Mouse (Mus musculus) induced T-regulatory cell, adult 2 months (primary cell): ENCODE results near the gene Dpp10.

ENCODE experiments used
- DNase-seq: peaks from one replicate; pipeline ENCODE4 v3.0.0-alpha.2; 2012; ENCODE audit warnings: low read depth

The Dpp10 gene

DNA sequence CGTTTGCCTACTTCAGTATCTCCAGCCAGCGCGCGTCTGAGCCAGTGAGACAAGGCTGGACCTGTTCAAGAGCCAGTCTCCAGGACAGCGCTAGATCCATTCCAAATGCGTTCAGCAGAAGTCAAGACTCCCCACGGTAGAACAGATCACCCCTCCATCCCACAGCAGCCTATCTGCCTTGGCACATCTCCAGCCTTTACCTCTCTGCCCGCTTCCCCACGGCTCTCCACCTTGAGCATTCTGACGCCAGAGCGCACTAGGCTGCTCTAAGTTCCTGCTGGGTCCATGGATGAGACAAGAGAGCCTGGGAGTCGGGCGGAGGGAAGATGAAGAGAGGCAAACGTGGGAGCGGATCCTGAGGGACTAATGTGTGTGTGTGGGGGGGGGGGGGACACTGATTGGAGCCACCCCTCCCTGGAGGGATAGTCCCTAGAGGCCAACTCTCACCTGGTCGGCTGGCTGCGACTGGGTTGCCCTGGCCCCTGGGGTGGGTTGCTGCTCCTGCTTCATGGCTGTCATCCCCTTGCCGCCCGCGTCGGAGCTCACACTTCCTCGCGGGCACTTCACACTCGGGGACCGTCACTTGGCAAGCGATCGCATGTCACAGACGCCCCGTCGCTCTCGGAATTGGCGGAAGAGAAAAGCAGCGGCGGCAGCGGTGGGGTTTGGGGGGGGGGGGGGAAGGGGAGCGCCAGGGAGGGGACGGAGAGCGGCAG is at the start of gene Dpp10:
Gene Dpp10 (minus strand): TSS at position 635 of the 716 bp plus-strand sequence.
- DNase-seq: no peak

DNA sequence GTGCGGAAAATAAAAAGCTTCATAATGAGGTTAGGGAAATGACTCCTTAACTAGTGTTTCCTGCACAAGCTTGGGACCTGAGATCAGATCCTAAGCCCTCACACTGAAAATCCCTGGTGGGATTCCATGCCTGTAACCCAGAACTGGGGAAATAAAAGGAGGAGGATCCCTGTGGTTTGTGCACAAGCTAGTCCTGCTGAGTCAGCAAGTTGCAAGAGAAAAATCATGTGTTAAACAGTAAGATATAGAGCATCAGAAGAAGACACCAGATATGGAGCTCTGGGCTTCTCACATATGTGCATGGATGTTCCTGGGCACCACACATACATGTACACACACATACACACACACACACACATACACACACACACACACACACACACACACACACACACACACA is 3.2 kb upstream of the Dpp10 start:
- DNase-seq: no peak

DNA sequence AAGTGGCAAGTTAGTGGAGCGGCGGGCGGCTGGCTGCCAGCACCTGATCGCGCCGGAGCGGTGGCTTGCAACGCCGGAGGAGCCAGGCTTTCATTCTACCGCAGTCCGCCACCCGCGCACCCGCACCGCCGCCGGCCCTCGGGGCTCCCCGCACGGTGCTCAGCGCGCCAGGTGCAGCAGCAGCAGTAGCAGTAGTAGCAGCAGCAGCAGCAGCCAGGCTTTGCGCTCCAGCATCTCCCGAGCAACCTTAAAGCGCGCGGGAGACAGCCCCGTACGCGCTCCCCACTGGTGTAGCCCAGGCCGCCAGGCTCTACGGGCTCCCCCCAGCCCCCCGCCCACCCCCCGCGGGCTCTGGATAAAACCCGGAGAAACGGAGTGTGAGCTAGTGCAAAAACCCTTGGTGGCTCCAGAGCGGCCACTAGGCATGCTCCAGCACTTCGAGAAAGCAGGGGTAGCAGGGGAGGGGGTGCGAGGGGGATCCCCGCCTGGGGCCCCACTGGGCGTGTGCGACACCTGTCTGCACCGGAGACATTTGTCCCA is 472 bp upstream of the Dpp10 start:
- DNase-seq: no peak

DNA sequence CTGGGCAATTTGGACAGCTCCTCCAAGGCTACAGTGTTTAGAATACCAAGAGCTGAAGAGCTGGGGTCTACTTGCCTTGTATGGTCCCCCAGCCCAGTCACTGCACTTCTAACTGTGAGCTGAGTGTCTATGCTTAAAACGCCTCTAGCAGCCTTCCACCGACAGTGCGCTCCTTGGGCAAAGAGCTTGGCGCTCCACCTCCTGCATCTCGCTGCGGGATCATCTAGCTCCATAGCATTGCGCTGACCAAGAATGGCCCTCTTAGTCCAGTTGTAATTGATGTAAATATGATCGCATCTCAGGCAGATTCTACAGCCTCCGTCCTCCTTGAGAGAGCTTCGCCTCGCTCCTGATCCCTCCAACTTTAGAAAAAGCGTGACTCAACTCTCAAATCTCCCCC is 1.2 kb downstream of the Dpp10 start:
- DNase-seq: no peak

DNA sequence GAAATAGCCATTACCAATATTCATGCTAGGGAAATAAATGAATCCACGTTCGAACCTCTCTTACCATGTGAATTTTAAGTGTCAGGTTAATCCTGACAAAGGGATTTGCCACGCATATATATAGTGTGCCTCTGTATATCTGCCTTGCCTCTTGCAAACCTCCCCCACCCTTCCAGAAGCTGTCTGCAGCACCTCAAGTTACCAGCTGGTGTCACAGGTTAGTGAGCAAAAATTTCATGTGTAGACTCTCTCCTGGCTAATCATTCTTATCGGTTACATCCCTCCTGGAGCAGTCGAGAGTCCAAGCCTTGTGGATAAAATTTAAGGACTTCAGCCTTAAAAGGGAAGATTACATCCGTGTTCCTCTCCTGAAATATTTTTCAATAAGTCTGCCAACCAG is 1.9 kb downstream of the Dpp10 start:
- no peak for DNase-seq

DNA sequence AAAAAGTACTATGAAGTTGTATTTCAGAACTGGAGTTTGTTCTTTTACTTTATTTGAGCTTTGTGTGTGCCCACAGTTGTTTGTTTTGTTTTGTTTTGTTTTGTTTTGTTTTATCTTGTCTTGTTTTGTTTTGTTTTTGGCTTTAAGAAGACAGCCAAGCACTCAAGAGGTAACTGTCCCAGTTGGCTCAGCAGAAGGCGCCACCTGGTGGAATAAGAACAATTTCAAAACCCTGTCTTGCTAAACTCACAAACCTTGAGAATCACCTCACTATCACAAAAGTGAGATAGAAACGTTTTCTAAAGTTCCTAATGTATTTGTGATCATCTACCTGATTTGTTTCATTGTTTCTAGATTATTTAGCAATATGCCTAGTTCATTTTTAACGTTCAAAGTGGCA is 3.8 kb downstream of the Dpp10 start:
- DNase-seq: no peak

DNA sequence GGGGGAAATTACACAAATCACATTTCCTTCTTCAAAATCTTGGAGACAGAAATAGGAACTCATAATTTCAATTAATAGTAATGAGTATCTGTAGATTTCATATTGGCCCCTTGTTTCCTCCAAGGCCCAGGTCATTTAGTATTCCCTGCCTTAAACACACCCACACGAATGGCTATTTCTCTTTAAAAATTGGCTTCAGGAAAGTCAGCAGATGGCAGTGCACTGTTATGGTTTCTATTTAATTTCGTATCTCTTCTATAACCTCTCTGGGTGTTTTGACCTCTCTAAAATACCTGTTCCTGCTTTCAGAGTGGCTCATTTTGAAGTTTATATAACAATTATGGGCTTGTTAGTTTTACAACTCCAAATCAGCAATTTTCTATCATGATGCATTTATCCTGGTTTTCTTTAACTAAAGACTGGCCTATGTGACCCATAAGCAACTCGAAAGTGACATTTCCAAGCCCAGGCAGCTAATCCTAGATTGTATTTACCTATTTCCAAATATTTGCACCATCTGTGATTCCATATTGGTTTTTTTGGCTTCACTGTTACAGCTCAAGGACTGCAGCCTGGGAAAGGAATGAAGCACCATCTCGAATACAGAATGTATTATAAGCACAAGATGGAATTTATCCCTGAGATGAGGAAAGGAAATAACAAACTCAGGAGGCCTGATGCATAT is 9.9 kb downstream of the Dpp10 start:
- DNase-seq: no peak

DNA sequence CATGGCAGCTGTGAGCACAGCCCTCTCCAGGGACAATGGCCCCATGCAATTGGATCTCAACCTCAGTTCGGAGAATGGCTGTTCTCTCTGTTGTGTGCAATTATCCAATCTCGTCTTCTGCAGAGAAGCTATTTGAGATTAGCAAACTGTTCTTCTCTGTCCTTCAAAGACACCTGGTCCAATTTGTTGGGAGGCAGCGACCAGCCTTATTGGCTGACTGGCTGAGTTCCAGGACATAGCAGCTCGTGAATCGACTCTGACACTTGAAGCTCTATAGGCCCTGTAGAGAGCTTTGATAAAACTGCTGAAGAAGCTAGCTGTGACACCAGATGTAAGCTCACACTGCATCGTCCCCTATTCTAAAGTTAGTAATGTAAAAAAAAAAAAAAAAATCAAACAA is 12.7 kb downstream of the Dpp10 start:
- no peak for DNase-seq

DNA sequence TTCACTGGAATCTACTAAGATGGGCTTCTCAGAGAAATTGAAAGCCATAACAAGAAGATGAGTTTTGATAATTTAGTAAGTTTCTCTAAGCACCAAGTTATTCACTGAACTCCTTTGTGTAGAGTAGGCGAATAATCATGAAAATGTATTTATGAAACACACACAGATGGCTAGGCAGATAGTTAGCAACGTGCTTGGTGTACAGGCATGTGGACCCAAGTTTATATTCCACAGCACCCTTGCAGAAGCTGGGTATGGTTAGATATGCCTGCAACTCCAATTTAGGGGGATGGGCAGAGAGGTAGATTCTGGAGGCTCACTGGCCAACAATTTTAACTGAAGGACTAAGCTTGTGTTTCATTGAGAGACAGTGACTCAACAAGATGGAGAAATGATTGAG is 13.4 kb downstream of the Dpp10 start:
- DNase-seq: no peak

DNA sequence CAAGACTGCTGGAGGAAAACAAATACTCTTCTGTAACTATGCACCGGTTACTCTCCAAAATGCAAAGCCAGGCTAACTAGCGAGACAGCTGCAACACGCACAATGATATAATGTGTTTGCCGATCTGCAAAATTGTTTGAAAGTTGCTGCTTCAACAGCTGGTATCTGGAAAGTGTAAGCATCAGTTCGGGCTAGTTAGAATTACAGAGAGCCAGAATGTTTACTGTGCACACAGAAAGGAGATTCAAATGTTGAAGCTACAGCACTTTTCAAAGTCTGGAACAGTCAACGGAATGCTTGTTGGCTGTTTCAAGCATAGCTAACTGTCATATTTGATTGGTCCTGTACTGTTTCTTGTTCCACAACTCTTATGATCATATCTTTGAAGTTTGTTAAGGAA is 42.6 kb downstream of the Dpp10 start:
- DNase-seq: no peak

DNA sequence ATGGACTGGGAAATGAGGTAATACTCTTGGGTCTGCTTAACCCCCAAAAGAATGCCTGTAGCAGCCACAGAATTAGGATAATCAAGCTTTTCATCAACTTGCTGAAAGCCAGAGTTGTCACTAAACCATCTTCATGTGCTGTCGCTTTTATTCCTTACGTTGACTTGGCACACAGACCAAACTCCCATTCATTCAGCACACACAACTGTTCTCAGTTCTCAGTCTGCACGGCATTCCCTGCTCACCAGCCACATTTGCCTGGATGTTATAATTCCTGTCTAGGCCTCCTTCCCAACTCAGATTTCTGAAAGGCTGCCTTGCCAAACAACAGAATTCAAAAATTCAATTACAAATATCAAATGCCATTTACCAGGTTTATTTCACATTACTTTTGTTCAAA is 49.6 kb downstream of the Dpp10 start:
- no peak for DNase-seq

DNA sequence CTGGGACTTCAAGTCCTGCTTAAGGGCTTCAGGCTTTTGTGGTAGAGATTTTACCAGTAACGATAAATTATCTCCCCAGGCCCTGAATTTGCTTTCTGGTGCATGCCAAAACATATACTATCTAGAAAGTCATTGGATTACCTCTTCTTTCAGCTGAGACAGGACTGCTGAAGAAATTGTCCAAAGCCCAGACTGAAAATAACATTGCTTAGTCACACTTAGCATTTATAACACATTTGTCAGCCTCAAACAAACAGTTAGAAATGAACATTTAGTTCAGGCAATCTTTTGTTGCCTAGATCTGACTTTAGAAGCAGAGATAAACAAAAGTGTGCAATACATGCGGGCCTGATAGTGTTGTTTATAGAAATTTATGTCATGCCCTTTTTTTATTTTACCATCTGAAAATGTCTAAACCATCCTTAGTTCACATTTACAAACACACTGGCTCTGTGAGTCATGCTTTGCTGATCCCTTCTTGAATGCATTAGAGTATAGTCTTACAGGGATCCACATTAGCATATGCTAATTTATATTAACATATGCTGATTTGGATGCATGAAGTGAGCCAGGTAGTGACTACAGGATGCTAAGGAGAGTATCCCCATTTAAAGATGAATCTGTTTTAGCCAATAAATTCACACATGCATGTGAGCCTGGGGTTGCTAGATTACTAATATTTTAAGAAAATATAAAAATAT is 59.9 kb downstream of the Dpp10 start:
- DNase-seq: no peak

DNA sequence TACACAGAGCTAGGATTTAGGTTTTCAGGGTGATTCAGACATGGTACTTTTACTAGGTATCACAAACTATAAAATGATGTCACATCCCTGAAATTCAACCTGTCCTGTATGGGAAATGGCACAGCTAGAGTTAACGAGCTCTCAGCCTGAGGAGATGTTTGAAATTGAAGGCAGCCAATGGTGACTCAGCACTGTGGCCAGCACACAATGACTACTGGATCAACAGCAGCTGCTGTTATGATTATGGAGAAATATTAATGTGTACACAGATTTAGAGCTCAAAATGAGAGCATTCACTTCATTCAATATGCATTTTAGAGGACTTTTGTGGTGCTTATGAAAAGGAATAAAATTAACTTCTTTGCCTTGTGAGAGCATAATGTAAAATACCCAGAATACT is 66.8 kb downstream of the Dpp10 start:
- no peak for DNase-seq

DNA sequence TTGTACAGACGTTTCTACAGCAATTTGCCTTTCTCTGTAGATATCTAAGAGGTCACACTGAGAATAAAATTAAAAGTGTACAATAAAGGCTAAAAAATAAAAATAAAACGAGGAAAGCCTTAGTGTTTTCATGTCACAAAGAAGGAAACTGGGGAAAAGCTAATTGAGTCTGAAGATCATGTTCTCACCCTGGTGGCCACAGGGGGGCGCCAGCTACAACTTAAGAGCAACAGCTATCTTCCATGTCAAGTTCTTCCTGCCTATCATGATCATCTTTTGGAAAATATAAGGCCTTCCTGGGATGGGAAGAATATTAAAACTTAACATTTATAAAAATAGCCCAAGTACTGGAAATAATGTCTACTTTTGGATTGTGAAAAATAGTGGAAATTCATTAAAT is 70.7 kb downstream of the Dpp10 start:
- DNase-seq: no peak

DNA sequence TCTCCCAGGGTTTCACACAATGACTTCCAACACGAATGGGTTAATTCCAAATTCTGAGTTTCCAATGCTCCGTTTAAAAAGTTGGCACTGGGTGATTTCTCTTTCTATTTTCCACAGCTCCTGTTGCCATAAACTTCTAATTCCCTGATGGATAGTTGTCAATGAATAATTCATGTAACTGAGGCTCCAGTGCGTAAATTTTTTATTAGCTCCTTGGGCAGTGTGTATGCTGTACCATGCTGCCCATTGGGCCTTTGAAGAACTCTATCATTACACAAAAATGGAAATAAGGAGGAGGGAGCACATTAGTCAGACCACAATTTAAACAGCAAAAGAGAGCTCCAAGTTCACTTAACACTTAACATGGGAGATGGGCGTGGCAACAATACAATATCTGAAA is 99.2 kb downstream of the Dpp10 start:
- no peak for DNase-seq

DNA sequence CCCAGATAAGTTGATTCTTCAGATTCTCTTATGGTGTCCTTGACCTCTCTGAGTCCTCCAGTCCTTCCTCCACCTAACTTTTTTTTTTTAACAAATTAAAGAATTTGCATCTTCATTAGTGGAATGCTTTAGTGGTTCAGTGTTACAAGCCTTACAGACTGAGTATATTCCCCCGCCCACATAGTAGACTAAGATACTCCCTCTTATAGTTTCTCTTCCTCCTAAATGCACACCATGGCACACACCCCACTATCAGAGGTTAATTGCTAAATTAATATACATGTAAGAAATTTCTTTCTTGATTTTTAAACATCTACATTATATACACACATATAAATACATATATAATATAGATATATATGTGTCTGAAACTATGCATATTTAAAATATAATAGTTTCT is 104.5 kb downstream of the Dpp10 start:
- no peak for DNase-seq

DNA sequence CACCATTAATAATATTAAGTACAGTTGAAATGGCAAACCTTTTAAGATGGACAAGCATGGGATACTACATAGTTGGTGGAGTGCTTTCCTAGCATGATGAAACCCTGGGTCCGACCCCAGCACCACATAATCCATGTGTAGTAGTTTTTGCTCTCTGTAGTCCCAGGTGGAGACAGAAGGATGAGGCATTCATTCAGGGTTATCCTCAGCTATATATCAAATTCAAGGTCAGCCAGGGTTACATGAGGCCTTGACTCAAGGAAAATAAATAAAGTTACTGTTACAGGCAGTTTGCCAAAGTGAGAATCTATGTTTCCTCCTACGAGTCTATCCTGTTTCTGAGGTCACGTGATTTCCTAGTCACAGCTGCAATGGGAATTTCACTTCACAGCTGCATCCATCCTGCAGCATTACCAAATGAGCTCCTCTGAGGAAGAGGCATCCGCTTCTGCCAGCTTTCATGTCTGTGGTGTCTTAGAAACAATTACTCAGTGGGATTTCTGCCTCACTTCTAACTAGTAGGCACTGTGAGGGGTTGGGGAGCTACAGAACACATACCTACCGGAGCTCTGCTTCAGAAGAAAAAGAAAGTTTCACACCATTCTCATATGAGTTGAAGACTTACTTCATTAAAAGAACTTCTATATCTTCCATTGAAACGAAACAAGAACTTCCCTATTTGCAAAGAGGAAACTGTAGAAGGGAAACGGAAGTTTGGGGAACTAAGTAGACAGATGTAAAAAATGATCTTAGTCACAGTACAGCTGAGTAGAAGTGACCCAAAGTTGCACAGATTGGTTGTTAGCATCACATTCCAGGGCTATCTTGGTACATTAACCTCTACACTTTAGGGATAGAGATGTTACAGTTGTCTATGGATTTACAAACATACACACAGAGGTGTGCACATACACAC is 111.3 kb downstream of the Dpp10 start:
- no peak for DNase-seq

DNA sequence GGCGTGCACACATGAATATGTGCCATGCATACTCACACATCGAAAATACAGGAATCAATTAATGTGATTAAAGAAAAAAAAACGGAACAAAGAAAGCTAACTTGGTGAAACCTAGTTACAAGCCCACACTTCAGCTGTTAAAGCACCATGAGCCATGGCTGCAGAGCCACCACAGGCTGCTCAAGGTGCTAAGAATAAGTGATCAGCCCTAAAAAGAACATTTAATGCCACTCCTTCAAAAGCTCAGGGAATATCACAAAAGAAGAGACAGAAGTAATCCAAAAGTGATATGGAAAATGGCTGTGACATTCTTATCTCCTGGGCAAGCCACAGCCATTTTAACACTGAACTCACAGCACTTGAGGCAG is 117.4 kb downstream of the Dpp10 start:
- no peak for DNase-seq

DNA sequence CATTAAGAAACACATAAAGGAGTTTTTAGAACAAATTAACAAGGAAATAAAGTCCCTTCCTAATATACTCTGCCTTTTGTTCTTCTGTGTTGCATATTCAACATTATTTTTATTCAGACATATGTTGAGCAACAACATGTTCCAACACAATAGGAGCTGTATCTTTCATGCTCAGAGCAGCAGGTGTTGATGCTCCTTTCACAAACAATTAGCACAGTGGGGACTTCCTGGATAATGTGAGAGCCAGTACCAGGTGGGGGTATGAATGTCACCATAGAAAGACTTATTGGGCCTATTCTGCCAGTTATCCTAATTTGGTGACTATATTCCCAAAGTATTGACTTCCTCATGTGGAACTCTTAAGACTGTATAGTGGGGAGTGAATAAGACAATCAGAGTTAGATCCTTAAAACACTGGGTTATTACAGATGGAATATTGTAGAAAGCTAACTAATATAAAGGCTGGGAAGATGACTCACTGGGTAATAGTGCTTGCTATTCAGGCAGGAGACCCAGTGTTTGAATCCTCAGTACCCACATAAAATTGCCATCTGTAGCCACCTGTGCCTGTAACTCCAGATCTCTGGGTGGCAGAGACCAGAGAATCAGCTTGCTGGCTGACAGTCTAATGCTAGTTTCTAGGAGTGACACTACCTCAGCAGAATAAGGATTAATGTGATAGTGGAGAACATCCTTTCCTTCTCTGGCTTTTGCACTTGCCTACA is 117.9 kb downstream of the Dpp10 start:
- DNase-seq: no peak

DNA sequence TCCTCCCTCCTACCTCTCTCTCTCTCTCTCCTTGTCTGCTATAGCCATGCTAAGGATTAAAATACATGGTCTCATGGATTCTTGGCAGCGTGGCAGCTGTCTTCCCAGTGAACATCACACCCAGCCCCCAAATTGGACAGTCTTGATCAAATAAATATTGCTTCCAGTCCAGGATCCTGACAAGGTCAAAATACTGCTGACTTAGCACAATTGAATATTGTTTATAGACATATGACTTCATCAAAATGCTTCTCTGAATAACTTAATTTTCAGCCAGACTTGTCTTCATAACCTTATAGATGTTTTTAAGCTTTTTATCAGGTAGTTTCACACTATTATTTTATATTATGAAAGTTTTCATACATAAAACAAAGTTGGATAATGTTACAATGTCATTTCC is 120.5 kb downstream of the Dpp10 start:
- DNase-seq: no peak

DNA sequence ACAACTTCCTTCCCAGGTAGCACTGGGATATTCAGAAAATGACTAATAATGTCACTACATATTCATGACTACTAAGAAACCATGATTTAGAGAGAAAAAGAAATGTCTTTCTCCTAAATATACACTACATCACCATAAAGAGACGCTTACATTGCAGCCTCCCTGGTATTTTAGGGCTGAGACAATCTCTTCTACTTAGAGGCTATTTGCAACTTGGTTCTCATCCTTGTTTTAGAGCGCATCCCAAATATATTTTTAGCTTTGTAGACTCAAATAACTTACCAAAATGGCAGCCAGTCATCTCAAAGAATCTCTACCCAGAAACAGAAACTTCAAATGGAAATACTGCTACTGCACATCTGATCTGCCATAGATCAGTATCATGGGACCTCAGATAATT is 121.5 kb downstream of the Dpp10 start:
- no peak for DNase-seq
